Mouse (Mus musculus) liver, embryonic 13.5 days (tissue): ENCODE results near the gene Usp32. TPM values are rescaled to one million over a fixed set of nuclear protein-coding genes. Genes with fewer than 3 reads are reported as not detected.
A peak's percentile ranks its signal among the peaks of the same experiment; 100 is the strongest.
"Not testable (repeated sequence)": the region's sequence is repeated elsewhere in the genome, so short reads cannot be mapped to it uniquely, and the experiment has no call there.

Experiments used
- ATAC-seq: fragments of 200-750 bp; cut with Nextera tagmentation; 2 replicates; pipeline ENCODE4 v1.8.0; 2017; ENCODE audit warnings: low read depth, mild to moderate bottlenecking, moderate number of reproducible peaks, moderate library complexity
- DNase-seq: peaks from one replicate; pipeline ENCODE4 v3.0.0; 2022
- H3K27ac ChIP-seq: fragments of 300-500 bp; sonication (generic); 2 replicates; pipeline ENCODE4 v1.5.1; 2015; ENCODE audit warnings: moderate library complexity, mild to moderate bottlenecking, inconsistent platforms
- H3K27me3 ChIP-seq: fragments of 300-500 bp; sonication (generic); 2 replicates; pipeline ENCODE4 v1.6.1; 2015; ENCODE audit warnings: mild to moderate bottlenecking, inconsistent platforms
- H3K36me3 ChIP-seq: fragments of 300-500 bp; sonication (generic); 2 replicates; pipeline ENCODE4 v1.6.1; 2015; ENCODE audit warnings: mild to moderate bottlenecking, inconsistent platforms
- H3K4me1 ChIP-seq: fragments of 300-500 bp; sonication (generic); replicated peaks from 2 replicates; pipeline ENCODE4 v1.6.1; 2015; ENCODE audit warnings: inconsistent platforms
- H3K4me2 ChIP-seq: fragments of 300-500 bp; sonication (generic); 2 replicates; pipeline ENCODE4 v1.6.1; 2015; ENCODE audit warnings: inconsistent platforms, mild to moderate bottlenecking, moderate library complexity
- H3K4me3 ChIP-seq: fragments of 300-500 bp; sonication (generic); replicated peaks from 2 replicates; pipeline ENCODE4 v1.5.1; 2015; ENCODE audit warnings: mild to moderate bottlenecking, inconsistent platforms
- H3K9ac ChIP-seq: fragments of 300-500 bp; sonication (generic); 2 replicates; pipeline ENCODE4 v1.6.1; 2015; ENCODE audit warnings: mild to moderate bottlenecking, inconsistent platforms
- H3K9me3 ChIP-seq: fragments of 300-500 bp; sonication (generic); replicated peaks from 2 replicates; pipeline ENCODE4 v1.6.1; 2016; ENCODE audit warnings: inconsistent platforms
- WGBS: fragments of 180-500 bp; shearing (Covaris S2); methylation state at CpG from one replicate; pipeline ENCODE4 v1.1.7; 2015; ENCODE audit not compliant: insufficient replicate concordance; 5-methylcytosine and 5-hydroxymethylcytosine counted together
- polyA plus RNA-seq: library from polyadenylated mRNA; unstranded; fragments of >200 nt; fragmentation: Nextera tagmentation; extraction: Ambion mirVana; gene quantifications from 2 replicates; pipeline ENCODE4 v1.2.1, GENCODE M21; 2015

Usp32 gene
- polyA plus RNA-seq, 1 experiment from 2014 or later: 10.0 TPM

DNA sequence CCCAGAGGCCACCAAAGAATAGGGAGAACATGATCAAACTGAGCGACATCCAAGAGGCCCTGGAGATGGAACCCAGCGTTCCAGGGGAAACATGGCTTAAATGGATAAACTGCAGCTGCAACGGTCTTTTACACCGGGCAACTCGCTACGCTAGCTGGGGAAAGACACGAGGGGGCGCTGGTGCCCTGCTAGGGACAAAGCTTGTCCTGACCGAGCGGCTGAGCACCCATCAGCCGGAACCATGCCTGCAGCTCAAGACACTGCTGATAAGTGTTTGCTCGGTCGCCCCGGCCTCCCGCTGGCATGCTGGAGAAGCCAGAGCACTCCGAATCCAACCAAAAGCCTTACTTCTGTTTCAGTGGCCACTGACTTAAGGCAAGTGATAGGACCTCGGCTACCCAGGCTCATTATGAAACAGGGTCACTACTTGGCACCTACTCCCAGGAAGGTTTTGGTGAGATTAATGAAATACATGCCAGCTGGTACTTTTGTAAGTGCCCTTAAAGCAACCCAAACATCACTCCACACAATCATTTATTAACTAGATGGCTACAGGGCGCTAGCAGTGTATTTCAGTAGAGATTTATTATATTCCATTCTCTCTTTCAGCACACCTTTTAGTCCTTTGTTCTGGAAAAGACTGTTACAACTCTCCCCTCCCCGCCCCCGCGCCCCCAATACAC is 30.2 kb upstream of the Usp32 start, which contains the start of gene 1700125H20Rik:
Gene 1700125H20Rik, plus strand, starts transcription at position 347 of the 683 bp plus-strand sequence.
- Histone ChIP-seq H3K4me2 (peak within 1 kb of the TSS; percentile 62), H3K4me1 (peaks cover 13% of the 10 kb centered on the region), H3K9ac (peak within 1 kb of the TSS; percentile 65), H3K27ac (no peak within 1 kb of the TSS), H3K9me3 (no peaks in the 10 kb centered on the region), H3K4me3 (peak within 1 kb of the TSS; percentile 30), H3K27me3 (no peaks in the 10 kb centered on the region), H3K36me3 (no peaks in the 10 kb centered on the region)
- 14% methylated on average over 21 of the region's 21 CpGs for WGBS
- peak; percentile 88 for DNase-seq
- peak; percentile 98 for ATAC-seq

GRCm38 (mm10) chr11:85167503-85167902 is 27.5 kb upstream of the Usp32 start:
- Histone ChIP-seq H3K9ac (no peak overlapping the region), H3K4me2 (no peak overlapping the region), H3K27ac (no peak overlapping the region), H3K4me1 (peaks cover 13% of the 10 kb centered on the region), H3K36me3 (no peaks in the 10 kb centered on the region), H3K9me3 (no peaks in the 10 kb centered on the region), H3K27me3 (no peaks in the 10 kb centered on the region), H3K4me3 (no peak overlapping the region)
- no peak for DNase-seq
- no peak for ATAC-seq
- 47% methylated on average over 1 of the region's 1 CpGs for WGBS

DNA sequence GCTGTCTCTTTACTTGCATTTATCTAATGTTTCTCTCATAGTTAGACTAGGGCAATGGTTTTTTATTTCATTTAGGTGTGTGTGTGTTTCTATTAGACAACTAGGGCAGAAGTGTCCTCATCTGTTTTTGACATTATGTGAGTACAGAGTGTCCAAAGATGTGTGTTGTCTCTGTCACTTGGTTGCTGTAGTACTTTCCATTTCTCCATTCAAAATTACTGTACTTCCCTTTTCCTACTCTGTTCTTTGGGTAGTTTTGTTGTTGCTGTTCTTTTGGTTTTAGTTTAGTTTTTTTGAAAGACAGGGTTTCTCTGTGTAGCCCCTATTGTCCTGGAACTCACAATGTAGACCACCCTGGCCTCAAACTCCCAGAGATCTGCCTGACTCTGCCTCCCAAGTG is 24.4 kb upstream of the Usp32 start:
- ATAC-seq (no peak), DNase-seq (no peak)
- Histone ChIP-seq H3K36me3 (no peaks in the 10 kb centered on the region), H3K4me3 (no peak overlapping the region), H3K4me1 (no peaks in the 10 kb centered on the region), H3K27ac (no peak overlapping the region), H3K9ac (no peak overlapping the region), H3K9me3 (no peaks in the 10 kb centered on the region), H3K4me2 (no peak overlapping the region), H3K27me3 (no peaks in the 10 kb centered on the region)

- not testable (repeated sequence) for H3K9me3 ChIP-seq, H3K9ac ChIP-seq, H3K27ac ChIP-seq, H3K4me2 ChIP-seq, H3K4me3 ChIP-seq, H3K36me3 ChIP-seq, ATAC-seq, H3K4me1 ChIP-seq, DNase-seq
- 66% methylated on average over 1 of the region's 1 CpGs for WGBS
- H3K27me3 ChIP-seq: peaks cover 11% of the 10 kb centered on the region; the same call in 1 of the 2 replicates
These were observed 23.1 kb upstream of the Usp32 start for GRCm38 (mm10) chr11:85163014-85163413.

DNA sequence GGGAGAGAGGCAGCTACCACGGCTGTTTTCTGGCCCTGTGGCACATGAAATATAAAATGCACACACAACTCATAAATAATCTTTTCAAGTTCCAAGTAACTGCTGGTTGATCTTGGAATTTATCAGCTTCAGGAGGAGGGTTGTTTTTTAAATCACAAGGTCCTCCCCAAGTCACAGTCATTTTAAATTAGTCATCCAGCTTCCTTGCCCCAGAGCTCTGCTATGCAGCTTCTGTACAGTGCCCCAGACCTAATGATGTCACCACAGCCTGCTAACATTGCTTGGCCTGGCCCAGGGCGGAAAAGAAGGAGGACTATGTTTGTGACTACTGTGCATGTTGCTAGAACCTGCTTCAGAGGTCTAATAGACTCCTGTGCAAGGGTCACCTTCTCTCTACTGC is 17.3 kb upstream of the Usp32 start:
- Histone ChIP-seq H3K36me3 (no peaks in the 10 kb centered on the region), H3K27me3 (peaks cover 19% of the 10 kb centered on the region), H3K4me2 (no peak overlapping the region), H3K27ac (no peak overlapping the region), H3K4me1 (peaks cover 2% of the 10 kb centered on the region; the same call in 1 of the 2 replicates), H3K9ac (no peak overlapping the region), H3K4me3 (no peak overlapping the region), H3K9me3 (no peaks in the 10 kb centered on the region)
- 46% methylated on average over 2 of the region's 2 CpGs for WGBS
- ATAC-seq: no peak
- no peak for DNase-seq

DNA sequence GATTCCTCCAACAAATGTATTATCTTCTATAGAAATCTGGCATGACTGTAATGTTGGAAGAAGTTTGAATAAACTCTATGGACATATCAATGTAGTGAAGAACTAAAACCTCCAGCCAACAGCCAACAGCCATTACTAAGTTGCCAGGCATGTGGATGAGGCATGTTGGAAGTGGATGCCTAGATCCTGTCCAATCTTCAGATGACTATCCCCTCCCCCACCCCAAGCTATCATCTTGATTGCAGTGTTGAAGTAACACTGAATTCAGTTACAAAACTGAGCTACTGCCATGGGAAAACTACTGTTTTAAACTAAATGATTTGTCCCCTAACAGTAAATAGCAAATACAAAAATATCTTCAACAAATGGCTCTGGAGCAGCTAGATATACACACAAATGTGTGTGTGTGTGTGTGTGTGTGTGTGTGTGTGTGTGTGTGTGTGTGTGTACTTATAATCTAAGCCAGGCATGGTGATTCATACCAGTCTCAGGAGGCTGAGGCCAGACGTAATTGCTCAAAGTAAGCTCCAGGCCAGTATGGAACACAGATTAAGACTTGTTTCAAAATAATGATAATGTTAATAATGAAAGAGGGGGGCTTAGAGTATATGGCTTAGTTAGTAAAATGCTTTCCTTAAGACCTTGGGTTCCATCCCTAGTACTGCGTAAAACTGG is 12.4 kb upstream of the Usp32 start:
- 88% methylated on average over 2 of the region's 2 CpGs for WGBS
- no peak overlapping the region for H3K9ac ChIP-seq
- H3K36me3 ChIP-seq: no peaks in the 10 kb centered on the region
- H3K9me3 ChIP-seq: no peaks in the 10 kb centered on the region
- ATAC-seq: no peak
- no peak overlapping the region for H3K4me3 ChIP-seq
- peaks cover 13% of the 10 kb centered on the region; the same call in 1 of the 2 replicates for H3K27me3 ChIP-seq
- no peak for DNase-seq
- no peak overlapping the region for H3K4me2 ChIP-seq
- H3K27ac ChIP-seq: no peak overlapping the region
- 0 out of 2 replicates have a peak, but pooled peaks cover 2% of the 10 kb centered on the region for H3K4me1 ChIP-seq

DNA sequence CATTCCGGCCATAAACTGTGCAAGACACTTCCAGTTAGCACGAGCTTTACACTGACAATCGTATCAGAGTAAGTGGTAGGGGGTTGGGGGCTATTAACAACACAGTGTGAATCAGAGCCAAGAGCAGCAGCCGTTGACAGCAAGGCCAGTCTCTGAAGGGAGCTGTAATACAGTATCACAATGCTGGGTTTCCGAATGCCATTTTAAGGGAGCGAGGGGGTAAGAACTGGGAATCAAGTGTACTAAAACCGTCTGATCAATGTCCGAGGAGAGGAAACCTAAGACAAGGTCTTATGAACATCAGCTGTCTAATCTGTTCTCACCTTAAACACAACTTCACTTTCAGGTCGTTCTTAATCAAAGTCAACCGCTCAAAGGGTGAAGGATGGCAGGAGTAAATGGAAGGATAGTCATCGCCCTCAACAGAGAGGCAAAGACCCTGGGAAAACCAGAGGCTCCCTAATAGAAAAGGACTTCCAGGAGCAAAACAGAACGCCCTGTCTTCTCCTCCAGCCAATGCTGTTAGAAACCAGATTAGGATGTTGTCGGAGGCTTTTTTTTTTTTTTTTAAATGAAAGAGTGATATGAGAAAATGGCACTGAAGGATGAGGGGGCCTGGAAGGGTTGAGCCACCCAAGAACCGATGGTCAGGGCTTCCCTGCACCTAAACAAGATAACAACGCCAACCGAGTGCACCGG is 1.0 kb downstream of the Usp32 start:
- whole genome bisulfite sequencing: 5% methylated on average over 17 of the region's 17 CpGs

GRCm38 (mm10) chr11:85131542-85131941 is 8.4 kb downstream of the Usp32 start:
- H3K9me3 ChIP-seq: no peaks in the 10 kb centered on the region
- H3K36me3 ChIP-seq: peaks cover 23% of the 10 kb centered on the region
- 50% methylated on average over 2 of the region's 2 CpGs for WGBS
- H3K9ac ChIP-seq: no peak overlapping the region
- peak overlapping the region; percentile 63 for H3K27ac ChIP-seq
- H3K4me2 ChIP-seq: 0 out of 2 replicates have a peak overlapping the region, but pooled peaks have one; percentile 3
- H3K4me3 ChIP-seq: no peak overlapping the region
- peaks cover 83% of the 10 kb centered on the region for H3K4me1 ChIP-seq
- H3K27me3 ChIP-seq: no peaks in the 10 kb centered on the region
- no peak for DNase-seq
- ATAC-seq: no peak

More for the DNA sequence above, 1.0 kb downstream of the Usp32 start:
- H3K27me3 ChIP-seq: no peaks in the 10 kb centered on the region
- H3K36me3 ChIP-seq: peaks cover 17% of the 10 kb centered on the region
- peak overlapping the region; percentile 98 for H3K4me3 ChIP-seq
- H3K9me3 ChIP-seq: no peaks in the 10 kb centered on the region
- H3K4me1 ChIP-seq: peaks cover 52% of the 10 kb centered on the region
- DNase-seq: no peak
- peak; percentile 0; the same call in 1 of the 2 replicates for ATAC-seq
- peak overlapping the region; percentile 75 for H3K4me2 ChIP-seq
- H3K9ac ChIP-seq: peak overlapping the region; percentile 99
- peak overlapping the region; percentile 97 for H3K27ac ChIP-seq

DNA sequence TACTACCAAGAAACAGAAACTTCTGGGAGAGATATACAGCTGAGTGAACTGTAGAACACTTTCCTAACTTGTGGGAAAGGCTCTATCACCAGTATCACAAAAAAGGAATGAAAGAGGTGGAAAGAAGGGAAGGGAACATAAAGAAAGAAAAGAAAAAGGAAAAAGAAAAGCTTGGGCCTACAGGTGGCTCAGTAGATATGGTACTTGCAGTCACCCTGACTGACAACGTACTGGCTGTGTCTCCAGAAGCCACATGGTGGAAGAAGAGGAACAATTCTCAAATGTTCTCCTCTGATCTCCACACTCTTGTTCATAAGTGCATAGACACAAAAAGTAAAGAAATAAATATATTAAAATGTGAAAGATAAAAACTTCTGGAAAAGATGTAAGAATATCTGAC is 11.1 kb downstream of the Usp32 start:
- Histone ChIP-seq H3K36me3 (peaks cover 6% of the 10 kb centered on the region), H3K9me3 (no peaks in the 10 kb centered on the region), H3K27ac (peak overlapping the region; percentile 76), H3K27me3 (no peaks in the 10 kb centered on the region), H3K4me2 (0 out of 2 replicates have a peak overlapping the region, but pooled peaks have one; percentile 20), H3K4me1 (peaks cover 80% of the 10 kb centered on the region), H3K9ac (peak overlapping the region; percentile 33; the same call in 1 of the 2 replicates), H3K4me3 (no peak overlapping the region)
- peak; percentile 56 for ATAC-seq
- DNase-seq: no peak
- 23% methylated on average over 1 of the region's 1 CpGs for WGBS

- peaks cover 83% of the 10 kb centered on the region for H3K4me1 ChIP-seq
- H3K4me3 ChIP-seq: no peak overlapping the region
- H3K9ac ChIP-seq: no peak overlapping the region
- H3K27me3 ChIP-seq: no peaks in the 10 kb centered on the region
- no peak overlapping the region for H3K4me2 ChIP-seq
- peaks cover 6% of the 10 kb centered on the region; the same call in 1 of the 2 replicates for H3K36me3 ChIP-seq
- H3K27ac ChIP-seq: peak overlapping the region; percentile 60
- DNase-seq (no peak), ATAC-seq (no peak)
- H3K9me3 ChIP-seq: no peaks in the 10 kb centered on the region
- WGBS: 83% methylated on average over 2 of the region's 2 CpGs
These were observed 13.5 kb downstream of the Usp32 start for GRCm38 (mm10) chr11:85126257-85127102.
